Mouse (Mus musculus) layer of hippocampus, postnatal 10 days (tissue): ENCODE results near the gene D330045A20Rik. TPM values are rescaled to one million over a fixed set of nuclear protein-coding genes. Genes with fewer than 3 reads are reported as not detected.
"Not testable (repeated sequence)": the region's sequence is repeated elsewhere in the genome, so short reads cannot be mapped to it uniquely, and the experiment has no call there.

Source experiments
- DNase-seq, 2 experiments: peaks; one replicate each; pipeline ENCODE4 v3.0.0; 2021; ENCODE audit warnings: low spot score in 2 of 2
- long read RNA-seq: library from polyadenylated mRNA; stranded (forward); transcript quantifications from one replicate; pipeline ENCODE4 v2.0.0, GENCODE M21; 2023
- total RNA-seq, 2 experiments: library from RNA; stranded (reverse); gene quantifications; 2 replicates each; pipeline ENCODE4 v1.2.3; 2021

D330045A20Rik gene
- total RNA-seq, result under 1 TPM; 0.29 to 0.30 TPM
- long read RNA-seq, result 0 reads

DNA sequence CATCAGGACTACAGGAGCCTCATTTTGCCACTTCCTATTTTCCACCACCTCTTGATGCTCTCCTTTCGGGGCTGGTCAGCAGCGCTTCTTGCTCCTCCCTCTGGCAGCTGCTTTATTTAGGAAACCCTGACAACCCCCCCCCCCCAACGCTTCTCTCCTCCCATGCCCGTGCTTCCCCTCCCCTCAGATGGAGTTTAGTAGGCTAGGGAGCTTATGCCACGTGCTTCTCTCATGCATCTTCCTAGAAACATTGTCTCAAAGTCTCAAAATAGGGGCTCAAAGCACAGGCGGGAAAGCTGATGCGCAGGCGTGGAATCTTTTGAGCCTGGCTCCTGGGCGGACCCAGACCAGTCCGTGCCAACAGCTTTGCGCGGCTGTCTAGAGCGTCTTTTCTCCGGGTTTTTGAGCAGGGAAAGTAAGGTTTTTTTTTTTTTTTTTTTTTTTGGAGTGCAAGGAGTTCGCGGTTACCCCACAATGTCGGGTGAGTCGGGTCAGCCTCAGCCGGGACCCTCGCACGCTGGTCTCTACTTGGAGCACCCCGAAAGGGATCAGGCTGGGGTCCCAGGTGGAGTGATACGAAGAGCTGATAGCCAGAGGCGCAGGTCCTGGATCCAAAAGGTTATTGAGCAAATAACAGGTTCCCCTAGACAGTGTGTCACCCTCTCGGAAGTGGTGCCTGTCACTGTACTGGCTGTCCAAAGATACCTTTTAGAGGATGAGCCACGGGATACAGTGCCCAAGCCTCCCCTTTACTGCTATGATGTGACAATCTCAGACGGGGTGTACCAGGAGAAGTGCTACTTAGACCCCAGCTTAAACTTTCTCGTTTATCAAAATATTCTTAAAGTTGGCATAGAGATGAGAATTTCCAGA, at the start of gene D330045A20Rik:
D330045A20Rik (plus strand) TSS at position 346 of the 873 bp plus-strand sequence.
- DNase-seq, result peak in 1 of 2 experiments; percentile 14

DNA sequence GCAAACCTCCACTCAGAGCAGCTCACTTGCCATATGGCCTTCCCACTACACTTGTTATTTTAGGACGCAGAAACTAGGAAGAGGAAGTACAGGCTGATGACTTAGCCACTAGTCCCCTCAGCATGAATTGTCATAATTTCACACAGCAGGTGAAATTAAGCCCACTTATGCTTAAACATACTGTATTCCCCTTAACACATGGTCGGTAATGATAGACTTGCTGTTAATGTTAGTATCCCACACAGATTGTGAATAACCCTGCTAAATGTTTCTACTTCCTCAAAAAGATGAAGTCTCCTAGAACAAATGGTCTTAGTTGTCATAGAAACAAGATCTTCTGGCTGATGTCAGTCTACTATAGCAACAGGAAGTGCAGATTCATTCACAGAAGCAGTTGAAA, 47.6 kb upstream of the D330045A20Rik start:
- DNase-seq, result no peak

DNA sequence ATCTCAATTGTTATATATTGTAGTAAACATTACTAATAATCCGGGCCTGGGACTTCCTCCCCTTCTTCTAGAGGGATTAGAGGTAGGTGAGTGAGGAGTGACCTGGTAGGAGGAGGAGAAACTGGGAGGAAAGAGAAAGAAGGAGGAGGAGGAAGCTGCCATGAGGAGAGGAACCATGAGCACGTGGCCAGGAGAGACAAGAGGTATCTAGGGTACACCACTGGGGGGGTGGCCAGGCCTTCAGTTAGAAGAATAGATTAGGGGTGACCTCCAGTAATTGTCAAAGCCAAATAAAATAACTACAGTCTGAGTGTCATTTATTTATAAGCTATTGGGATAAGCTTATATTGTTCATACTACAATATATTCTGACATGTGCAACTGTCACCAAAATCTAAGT, 45.0 kb upstream of the D330045A20Rik start:
- no peak for DNase-seq

DNA sequence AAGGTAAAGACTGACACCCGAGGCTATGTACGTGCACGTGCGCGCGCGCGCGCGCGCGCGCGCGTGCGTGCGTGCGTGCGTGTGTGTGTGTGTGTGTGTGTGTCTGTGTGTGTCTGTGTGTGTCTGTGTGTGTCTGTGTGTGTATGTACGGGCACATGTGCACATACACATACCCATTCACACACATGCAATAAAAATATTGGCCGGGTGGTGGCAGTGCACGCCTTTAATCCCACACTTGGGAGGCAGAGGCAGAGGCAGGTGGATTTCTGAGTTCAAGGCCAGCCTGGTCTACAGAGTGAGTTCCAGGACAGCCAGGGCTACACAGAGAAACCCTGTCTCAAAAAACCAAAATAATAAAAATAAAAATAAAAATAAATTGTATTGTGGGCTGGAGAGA, 39.1 kb upstream of the D330045A20Rik start:
- not testable (repeated sequence) for DNase-seq

DNA sequence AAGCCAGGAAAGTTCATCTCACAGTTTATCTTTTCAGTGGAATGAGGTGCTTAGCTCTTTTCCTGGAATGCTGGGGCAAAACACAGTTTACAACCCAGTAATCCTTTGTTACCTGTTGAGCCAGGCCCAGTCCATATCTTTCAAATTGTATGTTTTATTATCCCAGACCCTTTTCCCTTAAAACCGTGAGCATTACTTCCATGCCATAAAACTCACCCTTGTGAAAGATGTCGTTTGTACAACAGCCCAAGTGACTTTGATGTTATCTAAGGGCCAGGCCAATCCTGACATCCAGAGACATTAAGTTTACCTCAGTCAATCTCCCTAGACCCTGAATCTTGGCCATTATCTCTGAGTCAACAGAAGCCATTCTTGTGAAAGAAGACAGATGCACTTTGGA, 23.4 kb upstream of the D330045A20Rik start:
- DNase-seq, result no peak

DNA sequence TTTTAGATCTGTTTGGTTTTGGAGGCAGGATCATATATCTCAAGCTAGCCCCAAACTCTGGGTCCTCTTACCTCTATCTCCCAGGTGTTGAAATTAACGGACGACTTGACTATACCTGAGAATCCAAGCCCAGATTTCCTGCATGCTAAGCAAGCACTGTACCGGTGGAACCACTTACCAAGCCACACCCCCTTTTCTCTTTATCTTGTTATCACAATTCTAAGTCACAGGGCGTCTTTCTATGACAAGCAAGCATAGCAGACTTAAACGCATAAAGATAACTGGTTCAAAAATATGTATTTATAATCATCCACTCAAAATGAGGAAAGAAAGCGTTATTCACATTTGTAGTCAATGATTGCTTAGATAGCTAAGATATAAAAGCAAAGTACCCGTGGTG, 1.9 kb downstream of the D330045A20Rik start:
- DNase-seq, result no peak

DNA sequence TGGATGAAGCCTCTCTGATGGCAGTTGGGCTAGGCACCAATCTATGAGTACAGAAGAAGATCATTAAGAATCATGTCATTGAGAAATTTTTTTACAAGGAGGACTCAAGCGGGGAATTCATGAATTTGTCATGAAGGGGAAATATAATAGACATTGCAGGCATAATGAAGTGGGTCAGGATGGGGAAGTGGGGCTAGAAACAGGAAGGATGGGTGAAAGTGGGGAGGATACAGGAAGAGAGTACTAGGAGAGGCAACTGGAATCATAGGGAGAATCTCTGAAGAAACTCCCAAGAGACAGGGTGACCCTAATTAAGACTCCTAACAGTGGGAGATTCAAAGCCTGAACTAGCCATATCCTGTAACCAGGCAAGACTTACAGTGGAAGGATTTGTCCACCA, 4.8 kb downstream of the D330045A20Rik start:
- no peak for DNase-seq

DNA sequence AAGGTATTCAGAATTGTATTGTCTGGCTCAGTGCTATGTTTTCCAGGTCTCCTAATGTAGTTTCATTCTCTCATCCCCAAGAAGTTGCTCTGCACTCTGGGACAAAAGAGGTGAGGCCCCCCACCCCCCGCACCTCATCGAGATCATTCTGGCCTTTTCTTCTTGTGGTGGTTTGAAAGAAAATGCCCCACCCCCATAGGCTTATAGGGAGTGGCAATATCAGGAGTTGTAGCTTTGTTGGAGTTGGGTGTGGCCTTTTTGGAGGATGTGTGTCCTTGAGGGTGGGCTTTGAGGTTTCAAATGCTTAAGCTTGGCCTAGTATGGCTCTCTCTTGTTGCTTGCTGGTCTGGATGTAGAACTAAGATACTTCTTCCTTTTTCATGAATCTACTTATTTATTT, 36.0 kb downstream of the D330045A20Rik start:
- no peak for DNase-seq

DNA sequence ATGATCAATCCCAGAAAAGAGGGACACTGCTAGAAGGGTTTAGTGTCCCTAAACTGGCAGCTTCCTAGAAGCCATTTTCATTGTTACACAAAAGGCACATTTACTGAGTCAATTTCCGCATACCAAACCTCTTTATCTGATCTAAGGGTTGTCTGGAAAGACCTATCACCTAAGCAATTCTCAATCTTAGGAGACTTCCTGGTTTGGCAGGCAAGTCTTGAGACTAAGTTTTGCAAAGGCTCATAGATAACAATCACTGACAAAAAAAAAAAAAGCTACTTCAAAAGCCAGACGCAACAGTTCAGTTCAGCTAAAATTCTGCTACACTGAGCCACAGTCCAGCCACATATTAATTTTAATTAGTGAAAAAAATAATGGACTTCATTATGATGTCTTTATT, 39.1 kb downstream of the D330045A20Rik start:
- no peak for DNase-seq

DNA sequence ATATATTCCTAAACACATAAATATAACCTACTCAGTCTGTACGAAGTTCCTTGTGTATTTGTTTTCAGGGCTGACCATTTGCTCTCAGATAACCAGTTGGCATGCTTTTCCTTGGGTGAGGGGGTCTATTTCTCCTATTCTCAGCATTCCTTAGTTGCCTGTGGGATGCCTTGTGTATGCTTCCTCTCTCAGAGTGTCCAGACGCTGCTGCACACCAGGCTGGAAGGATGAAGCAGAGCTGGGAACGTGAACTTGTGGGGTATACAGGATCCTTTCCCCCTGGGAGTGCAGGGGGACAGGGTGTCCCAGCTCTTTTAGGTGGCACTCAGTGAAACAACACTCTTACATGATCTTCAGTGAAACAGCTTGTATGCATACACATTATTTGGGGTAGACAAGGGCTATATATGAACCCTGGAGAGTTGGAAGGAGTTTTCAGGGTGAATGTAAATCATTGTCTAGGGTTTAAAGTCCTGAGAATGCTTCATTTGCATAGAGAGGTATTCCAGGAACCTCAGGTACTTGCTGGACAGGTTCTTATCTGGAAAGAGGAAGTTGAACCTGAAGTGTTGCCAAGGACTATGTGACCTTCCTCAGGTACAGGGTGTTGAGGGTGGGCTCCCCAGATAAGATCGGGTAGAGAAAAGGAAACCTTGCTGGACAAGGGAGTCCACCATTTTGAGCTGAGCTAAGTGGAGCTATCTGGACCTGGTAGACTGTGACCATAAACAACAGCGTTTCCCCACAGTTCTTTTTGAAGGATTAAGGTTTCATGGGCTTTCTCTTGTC, 44.3 kb downstream of the D330045A20Rik start:
- no peak for DNase-seq

DNA sequence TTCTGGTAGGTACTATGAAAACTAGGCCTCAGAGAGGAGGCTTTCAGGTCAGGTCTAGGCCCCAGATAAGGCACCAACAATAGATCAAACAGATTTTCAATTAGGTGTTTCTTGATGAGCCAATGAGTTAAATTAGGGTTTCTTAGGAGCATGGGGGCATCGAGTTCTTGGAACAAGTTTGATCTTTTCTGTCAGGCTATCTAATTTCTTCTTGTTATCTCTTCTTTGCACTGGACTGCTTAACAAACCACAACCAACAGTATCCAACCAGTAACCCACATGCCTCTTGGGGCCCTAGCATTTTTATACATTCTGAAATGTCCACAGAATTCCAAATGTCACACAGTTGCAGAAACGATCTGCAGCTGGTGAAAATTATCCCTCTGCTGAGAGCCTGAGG, 45.6 kb downstream of the D330045A20Rik start:
- no peak for DNase-seq

DNA sequence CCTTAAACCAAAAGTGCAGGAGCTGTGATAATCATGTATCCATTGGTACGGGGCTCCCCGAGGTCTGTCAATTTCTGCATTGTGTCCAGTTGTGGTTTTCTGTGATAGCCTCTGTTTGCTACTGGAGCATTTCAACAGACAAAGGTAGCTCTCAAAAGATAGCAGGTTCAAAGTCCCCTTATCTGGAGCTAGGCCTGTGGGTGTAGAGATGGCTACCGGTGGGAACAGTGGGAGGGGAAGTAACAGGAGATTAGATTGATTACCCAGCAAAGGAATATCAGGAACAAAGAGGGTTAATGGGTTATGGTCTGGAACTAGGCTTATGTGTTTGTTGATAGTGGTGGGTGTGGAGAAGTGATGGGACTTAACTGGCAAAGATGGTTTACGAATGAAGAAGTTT, 46.8 kb downstream of the D330045A20Rik start:
- no peak for DNase-seq

DNA sequence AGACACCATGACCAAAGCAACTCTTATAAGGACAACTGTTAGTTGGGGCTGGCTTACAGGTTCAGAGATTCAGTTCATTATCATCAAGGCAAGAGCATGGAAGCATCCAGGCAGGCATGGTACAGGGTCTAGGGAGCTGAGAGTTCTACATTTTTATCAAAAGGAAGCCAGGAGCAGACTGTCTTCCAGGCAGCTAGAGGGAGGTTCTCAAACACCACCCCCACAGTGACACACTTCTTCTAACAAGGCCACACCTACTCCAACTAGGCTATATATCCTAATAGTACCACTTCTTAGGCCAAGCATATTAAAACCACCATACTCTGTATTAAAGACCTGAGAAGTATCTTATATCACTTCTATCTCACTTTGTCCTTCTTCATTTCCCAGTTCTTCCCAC, 49.5 kb downstream of the D330045A20Rik start:
- no peak for DNase-seq

DNA sequence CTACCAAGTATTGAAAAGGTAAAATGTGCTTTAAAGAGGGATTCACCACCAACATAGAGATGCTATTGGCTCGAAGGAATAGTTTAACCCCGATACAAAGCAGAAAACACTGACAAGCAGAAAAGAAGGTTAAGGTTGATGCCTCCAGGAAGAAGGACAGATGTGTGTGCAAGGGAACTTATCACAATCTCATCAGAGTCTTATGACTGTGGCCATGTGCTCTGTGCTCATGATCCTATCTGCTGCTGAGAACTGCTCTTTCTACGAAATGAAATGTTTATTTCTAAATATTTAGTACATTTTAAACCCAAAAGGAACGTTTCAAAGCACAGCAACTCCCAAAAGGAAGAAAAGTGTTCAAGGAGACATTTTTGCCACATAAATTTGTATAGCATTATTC, 52.1 kb downstream of the D330045A20Rik start:
- no peak for DNase-seq

DNA sequence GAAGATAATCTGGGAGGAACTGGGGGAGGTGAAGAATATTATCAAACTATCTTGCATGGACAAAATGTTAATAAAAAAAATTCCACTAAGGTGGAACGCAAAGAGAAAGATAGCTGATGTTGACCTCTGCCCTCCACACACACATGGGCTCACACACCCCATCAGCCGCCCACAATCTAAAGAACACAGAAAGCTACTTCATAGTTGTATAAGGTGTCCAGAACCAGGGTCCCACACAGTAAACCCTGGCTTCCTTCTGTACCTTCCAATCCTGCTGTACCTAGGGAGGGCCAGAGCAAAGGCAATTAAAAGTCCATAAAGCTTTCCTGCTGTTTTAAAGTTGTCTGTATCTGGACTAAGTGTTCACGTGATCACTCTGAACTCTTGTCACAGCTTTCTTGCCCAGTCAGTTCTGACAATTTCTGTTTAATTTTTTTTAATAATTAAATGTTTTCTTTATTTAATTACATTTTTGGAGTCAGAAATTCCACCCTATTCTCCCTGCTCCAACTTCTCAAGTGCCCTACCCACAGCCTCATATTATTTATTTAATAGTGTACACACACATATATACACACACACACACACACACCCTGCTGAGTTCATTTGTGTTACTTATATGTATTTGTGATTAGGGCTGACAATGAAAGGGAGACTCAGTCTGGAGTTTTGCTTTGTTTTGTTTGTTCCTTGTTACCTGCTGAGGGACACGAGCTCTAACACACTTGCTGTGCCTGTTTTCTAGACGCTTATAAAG, 57.7 kb downstream of the D330045A20Rik start:
- no peak for DNase-seq

DNA sequence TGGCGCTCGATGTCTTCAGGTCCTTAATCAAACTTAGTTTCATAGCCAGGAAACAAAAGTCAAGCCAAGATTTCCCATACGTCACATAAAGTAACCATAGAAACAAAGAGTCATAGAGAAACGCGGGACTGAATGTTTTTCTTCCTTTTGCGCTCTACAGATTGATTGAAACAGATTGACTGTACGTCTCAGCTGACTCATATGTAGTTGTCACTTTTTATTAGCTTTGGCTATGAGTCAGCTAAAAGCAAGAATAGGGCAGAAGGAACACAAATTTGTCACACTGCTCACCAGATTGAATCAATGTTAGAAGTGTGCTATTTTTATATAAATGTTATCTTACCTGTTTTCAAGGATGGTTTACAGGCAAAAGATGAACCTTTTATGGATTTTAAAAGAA, 63.6 kb downstream of the D330045A20Rik start:
- no peak for DNase-seq

DNA sequence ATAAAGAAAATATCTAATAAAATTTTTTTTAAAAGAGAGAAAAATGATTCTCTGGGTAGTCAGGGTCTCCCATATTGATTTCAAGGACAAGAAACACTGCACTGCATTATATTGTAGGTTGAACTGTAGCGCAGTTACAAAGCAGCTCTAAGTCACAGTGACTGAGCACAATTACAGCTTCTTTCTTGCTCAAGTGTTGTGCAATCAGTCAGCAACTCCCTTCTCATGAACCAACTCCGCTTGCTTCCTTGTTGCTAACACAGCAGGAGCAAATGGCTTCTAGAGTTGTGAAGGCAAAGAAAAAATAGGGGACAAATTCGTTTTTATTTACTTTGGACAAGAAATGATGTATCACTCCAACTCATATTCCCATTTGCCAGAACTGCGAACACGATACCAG, 70.3 kb downstream of the D330045A20Rik start:
- no peak for DNase-seq

DNA sequence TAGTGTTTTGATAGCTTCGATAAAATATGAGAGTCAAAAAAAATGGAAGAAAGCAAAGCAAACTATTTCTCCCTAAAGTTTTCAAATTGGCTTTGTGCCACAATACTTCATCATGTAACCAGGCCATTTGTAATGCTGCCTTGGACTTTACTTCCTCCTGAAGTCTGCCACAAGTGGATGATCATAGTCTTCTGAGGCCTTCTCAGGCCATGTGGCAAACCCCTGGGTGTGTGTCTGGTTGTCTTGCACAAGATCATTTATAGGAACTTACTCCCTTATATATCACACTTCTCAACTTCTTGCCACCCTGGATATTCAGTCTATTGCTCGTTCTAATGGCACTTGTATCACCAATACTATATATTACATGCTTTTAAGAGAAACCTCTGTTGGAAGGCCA, 71.9 kb downstream of the D330045A20Rik start:
- DNase-seq, result no peak

DNA sequence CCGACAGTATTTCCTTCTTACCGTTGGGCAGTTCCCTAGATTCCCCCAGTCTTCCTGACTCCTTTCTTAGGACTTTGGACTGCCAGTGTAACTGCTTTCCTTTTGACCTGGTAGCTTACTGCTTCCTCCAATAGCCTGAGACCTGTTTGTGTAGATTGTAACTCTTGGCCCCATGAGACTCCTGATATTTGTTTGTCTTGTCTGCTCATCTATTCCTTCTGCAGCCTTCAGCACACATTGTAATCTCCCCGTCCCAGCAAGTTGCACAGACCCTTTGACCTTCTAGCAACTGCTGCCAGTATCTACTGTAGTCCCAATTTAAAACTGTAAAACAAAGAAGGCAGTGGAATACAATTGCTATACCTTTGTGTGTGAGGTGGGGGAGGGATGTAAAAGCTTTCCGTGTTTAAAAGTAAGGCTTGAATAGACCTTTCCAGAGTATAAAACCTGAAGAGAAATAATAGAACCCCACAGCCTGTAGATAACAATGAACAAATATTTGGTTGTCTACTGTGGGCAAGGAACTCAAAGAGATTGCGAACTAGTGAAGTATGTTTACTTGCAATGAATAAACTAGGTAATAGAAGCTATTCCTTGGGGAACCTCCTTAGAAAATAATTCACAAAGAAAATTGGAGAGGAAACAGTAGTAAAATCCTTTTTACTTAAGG, 82.2 kb downstream of the D330045A20Rik start:
- no peak for DNase-seq

DNA sequence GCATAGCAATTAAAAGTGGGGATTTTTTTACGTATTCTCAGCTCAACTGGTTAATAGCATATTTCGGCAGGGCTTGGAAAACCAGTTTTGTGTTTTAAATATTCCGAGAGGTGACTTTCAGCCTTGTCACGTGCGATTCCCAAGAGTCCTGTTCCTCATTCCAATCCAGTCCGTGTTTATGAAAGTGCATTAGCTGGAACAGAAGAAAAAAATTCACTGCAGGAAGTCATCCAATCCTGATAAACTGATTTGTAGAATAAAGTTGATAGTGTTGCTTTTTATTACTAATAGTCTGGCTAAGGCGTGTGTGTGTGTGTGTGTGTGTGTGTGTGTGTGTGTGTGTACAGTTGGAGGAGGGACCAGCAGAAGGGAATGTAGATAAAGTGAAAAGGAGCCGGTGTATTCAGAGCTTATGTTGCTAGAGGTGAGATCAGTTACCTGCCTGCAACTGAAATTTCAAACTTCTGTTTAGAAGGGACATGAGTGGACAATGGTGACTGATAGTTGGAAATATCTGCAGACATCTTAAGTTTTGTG, 82.8 kb downstream of the D330045A20Rik start, which contains the start of gene Rnf128:
Rnf128 (plus strand) TSS at position 392 of the 537 bp plus-strand sequence.
- no peak for DNase-seq

DNA sequence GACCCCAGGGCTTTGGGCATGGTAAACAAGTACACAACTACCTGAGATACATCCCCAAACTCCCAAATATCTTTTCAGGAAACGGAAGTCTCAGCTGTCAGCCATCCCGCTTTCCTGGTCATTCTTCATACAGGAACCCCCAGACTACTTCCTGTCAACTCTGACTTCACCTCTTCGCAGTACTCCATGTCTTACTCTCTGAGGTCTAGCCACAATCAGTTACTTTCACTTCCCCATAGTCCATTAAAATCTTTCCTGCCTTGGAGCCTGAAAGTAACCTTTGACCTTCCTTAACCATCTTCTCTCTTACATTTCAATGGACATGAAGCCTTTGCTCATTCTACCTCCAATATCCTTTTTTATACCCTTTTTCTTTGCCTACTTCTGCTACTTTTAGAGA, 89.9 kb downstream of the D330045A20Rik start:
- DNase-seq, result no peak
